Mouse (Mus musculus): ENCODE data around the gene Tgfbr3. TPM values are rescaled to one million over a fixed set of nuclear protein-coding genes. Genes with fewer than 3 reads are reported as not detected.

Tgfbr3 gene
- polyA plus RNA-seq, 1 experiment from 2014 or later, result 14.9 TPM

GRCm38 (mm10) chr5:107192372-107192771 lies 97.1 kb downstream of the Tgfbr3 start:
- no peak overlapping the region for H3K4me2 ChIP-seq (ENCODE audit: low read depth, low read length)
- no peak overlapping the region for H3K4me3 ChIP-seq (ENCODE audit: low read length)
- ATAC-seq, result no peak
- WGBS, result 80% methylated on average over 7 of the region's 7 CpGs
- H3K27ac ChIP-seq (ENCODE audit: low read length), result no peak overlapping the region
- H3K4me1 ChIP-seq (ENCODE audit: control insufficient read depth, insufficient read depth, low read length), result peaks cover 11% of the 10 kb centered on the region
- no peaks in the 10 kb centered on the region for H3K9me3 ChIP-seq (ENCODE audit: control insufficient read depth, low read length)
- no peaks in the 10 kb centered on the region for H3K36me3 ChIP-seq (ENCODE audit: control insufficient read depth, insufficient read depth, low read length)
- no peaks in the 10 kb centered on the region for H3K27me3 ChIP-seq (replicated peaks; ENCODE audit: control insufficient read depth, insufficient read depth, low read length)
- no peak overlapping the region for H3K9ac ChIP-seq (ENCODE audit: low read depth, low read length)

DNA sequence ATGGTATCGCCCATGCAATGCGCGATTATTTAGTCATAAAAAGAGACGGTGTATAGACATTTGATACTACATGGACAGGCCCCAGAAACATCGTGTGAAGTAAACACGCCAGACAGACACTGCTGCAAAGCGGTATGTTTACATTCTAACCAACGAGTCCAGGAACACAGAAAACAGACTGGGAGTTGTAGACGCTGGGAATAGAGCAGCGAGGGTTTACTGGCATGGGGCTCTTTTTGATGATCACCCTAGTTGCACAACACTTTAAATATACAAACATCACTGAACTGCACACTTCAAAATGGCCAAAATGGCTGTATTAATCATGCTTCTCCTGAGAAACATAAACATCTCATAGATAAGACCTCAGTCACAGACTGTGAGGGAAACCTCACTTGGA lies 100.9 kb downstream of the Tgfbr3 start:
- Histone ChIP-seq H3K4me1 (ENCODE audit: control insufficient read depth, insufficient read depth, low read length) (peaks cover 6% of the 10 kb centered on the region), H3K4me3 (ENCODE audit: low read length) (no peak overlapping the region), H3K27me3 (replicated peaks; ENCODE audit: control insufficient read depth, insufficient read depth, low read length) (no peaks in the 10 kb centered on the region), H3K36me3 (ENCODE audit: control insufficient read depth, insufficient read depth, low read length) (no peaks in the 10 kb centered on the region), H3K27ac (ENCODE audit: low read length) (no peak overlapping the region), H3K4me2 (ENCODE audit: low read depth, low read length) (no peak overlapping the region), H3K9me3 (ENCODE audit: control insufficient read depth, low read length) (no peaks in the 10 kb centered on the region), H3K9ac (ENCODE audit: low read depth, low read length) (no peak overlapping the region)
- peak; percentile 36; the same call in 1 of the 2 replicates for ATAC-seq
- 41% methylated on average over 10 of the region's 10 CpGs for WGBS

DNA sequence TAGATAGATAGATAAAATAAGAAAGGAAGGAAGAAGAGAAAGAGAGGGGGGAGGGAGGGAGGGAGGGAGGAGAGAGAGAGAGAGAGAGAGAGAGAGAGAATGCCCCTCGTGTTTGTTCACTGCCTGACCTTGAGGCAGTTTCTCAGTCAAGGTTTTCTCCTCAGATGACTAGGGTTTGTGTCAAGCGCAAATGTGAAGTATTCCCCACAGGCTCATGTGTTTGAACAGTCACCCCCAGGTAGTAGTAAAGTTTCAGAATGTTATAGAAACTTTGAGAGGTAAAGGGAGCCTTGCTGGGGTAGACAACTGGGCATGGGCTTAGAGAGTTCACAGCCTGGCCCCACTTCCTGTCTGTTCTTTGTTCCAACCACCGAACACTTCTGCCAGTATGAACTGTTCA lies 103.2 kb downstream of the Tgfbr3 start:
- 80% methylated on average over 3 of the region's 3 CpGs for WGBS
- Histone ChIP-seq H3K9ac (ENCODE audit: low read depth, low read length) (no peak overlapping the region), H3K36me3 (ENCODE audit: control insufficient read depth, insufficient read depth, low read length) (no peaks in the 10 kb centered on the region), H3K4me2 (ENCODE audit: low read depth, low read length) (no peak overlapping the region), H3K27me3 (replicated peaks; ENCODE audit: control insufficient read depth, insufficient read depth, low read length) (no peaks in the 10 kb centered on the region), H3K4me3 (ENCODE audit: low read length) (no peak overlapping the region), H3K4me1 (ENCODE audit: control insufficient read depth, insufficient read depth, low read length) (peaks cover 8% of the 10 kb centered on the region), H3K9me3 (ENCODE audit: control insufficient read depth, low read length) (no peaks in the 10 kb centered on the region), H3K27ac (ENCODE audit: low read length) (no peak overlapping the region)
- ATAC-seq, result no peak

DNA sequence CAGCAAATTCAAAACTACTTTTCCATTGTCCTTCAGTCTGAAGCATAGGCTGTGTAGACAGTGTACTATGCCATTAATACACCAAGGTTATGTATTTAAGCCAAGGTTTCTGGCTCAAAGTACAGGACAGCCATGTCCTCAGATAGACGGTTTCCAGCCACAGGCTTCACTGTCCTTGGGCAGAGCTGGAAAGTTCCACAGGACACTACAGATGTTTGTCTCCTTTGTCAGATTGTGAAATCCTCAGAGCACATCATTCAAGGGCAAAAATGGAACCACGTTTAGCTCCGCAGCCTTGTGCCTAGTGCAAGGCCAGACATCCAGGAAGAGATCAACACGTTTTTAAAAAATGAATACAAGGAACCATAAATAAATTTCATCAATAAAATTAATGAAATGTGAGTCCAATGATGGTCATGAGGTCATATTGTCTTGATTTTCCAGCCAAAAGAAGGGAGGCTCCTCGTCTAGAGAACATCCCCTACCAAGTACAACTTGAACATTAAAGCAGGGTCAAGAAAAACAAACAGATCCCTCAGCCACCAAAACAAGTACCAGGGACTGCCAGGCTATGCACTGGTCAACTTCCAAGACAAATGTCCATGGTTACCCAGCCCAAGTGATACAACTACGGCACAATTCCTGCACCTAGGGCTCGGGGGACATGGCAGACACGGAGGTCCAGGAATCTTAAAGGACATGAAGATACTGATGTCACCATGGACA lies 105.1 kb downstream of the Tgfbr3 start:
- 71% methylated on average over 8 of the region's 8 CpGs for WGBS
- no peak overlapping the region for H3K9ac ChIP-seq (ENCODE audit: low read depth, low read length)
- H3K9me3 ChIP-seq (ENCODE audit: control insufficient read depth, low read length), result no peaks in the 10 kb centered on the region
- no peaks in the 10 kb centered on the region for H3K27me3 ChIP-seq (replicated peaks; ENCODE audit: control insufficient read depth, insufficient read depth, low read length)
- H3K36me3 ChIP-seq (ENCODE audit: control insufficient read depth, insufficient read depth, low read length), result no peaks in the 10 kb centered on the region
- peaks cover 8% of the 10 kb centered on the region for H3K4me1 ChIP-seq (ENCODE audit: control insufficient read depth, insufficient read depth, low read length)
- no peak overlapping the region for H3K4me2 ChIP-seq (ENCODE audit: low read depth, low read length)
- no peak overlapping the region for H3K4me3 ChIP-seq (ENCODE audit: low read length)
- no peak overlapping the region for H3K27ac ChIP-seq (ENCODE audit: low read length)
- ATAC-seq, result no peak

- Histone ChIP-seq H3K4me1 (ENCODE audit: control insufficient read depth, insufficient read depth, low read length) (peaks cover 9% of the 10 kb centered on the region), H3K27me3 (replicated peaks; ENCODE audit: control insufficient read depth, insufficient read depth, low read length) (no peaks in the 10 kb centered on the region), H3K9me3 (ENCODE audit: control insufficient read depth, low read length) (no peaks in the 10 kb centered on the region), H3K27ac (ENCODE audit: low read length) (no peak overlapping the region), H3K9ac (ENCODE audit: low read depth, low read length) (no peak overlapping the region), H3K4me2 (ENCODE audit: low read depth, low read length) (no peak overlapping the region), H3K4me3 (ENCODE audit: low read length) (no peak overlapping the region), H3K36me3 (ENCODE audit: control insufficient read depth, insufficient read depth, low read length) (no peaks in the 10 kb centered on the region)
- ATAC-seq, result no peak
- WGBS, result 58% methylated on average over 6 of the region's 6 CpGs
These were observed 105.9 kb downstream of the Tgfbr3 start for GRCm38 (mm10) chr5:107183537-107183936.

- Histone ChIP-seq H3K4me1 (ENCODE audit: control insufficient read depth, insufficient read depth, low read length) (peaks cover 13% of the 10 kb centered on the region), H3K9ac (ENCODE audit: low read depth, low read length) (no peak overlapping the region), H3K27ac (ENCODE audit: low read length) (no peak overlapping the region), H3K9me3 (ENCODE audit: control insufficient read depth, low read length) (no peaks in the 10 kb centered on the region), H3K36me3 (ENCODE audit: control insufficient read depth, insufficient read depth, low read length) (no peaks in the 10 kb centered on the region), H3K27me3 (replicated peaks; ENCODE audit: control insufficient read depth, insufficient read depth, low read length) (no peaks in the 10 kb centered on the region), H3K4me2 (ENCODE audit: low read depth, low read length) (no peak overlapping the region), H3K4me3 (ENCODE audit: low read length) (no peak overlapping the region)
- 94% methylated on average over 7 of the region's 7 CpGs for WGBS
- no peak for ATAC-seq
These were observed 106.7 kb downstream of the Tgfbr3 start for GRCm38 (mm10) chr5:107182721-107183120.

DNA sequence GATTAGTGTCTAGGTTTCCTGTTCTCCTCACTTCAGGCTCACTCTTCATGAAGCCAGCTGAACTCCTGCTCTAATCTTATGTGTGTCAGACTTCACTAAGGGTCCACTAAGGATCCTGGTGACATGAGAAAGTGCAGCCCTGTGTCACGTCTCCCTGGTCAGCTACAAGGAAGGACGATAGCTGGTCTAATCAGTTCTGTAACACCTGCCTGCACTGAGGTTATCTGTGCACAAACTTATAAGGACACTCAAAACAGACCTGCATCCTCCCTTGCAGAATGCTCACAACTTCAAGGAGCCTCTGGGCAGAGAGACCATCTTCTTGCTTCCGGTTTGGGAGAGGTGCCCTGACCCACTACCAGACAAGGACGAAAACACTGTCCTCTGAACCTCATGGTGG lies 107.6 kb downstream of the Tgfbr3 start:
- no peaks in the 10 kb centered on the region for H3K9me3 ChIP-seq (ENCODE audit: control insufficient read depth, low read length)
- no peaks in the 10 kb centered on the region for H3K36me3 ChIP-seq (ENCODE audit: control insufficient read depth, insufficient read depth, low read length)
- no peak for ATAC-seq
- no peak overlapping the region for H3K4me3 ChIP-seq (ENCODE audit: low read length)
- H3K9ac ChIP-seq (ENCODE audit: low read depth, low read length), result no peak overlapping the region
- 82% methylated on average over 4 of the region's 4 CpGs for WGBS
- peaks cover 19% of the 10 kb centered on the region for H3K4me1 ChIP-seq (ENCODE audit: control insufficient read depth, insufficient read depth, low read length)
- H3K27me3 ChIP-seq (replicated peaks; ENCODE audit: control insufficient read depth, insufficient read depth, low read length), result no peaks in the 10 kb centered on the region
- H3K27ac ChIP-seq (ENCODE audit: low read length), result no peak overlapping the region
- H3K4me2 ChIP-seq (ENCODE audit: low read depth, low read length), result no peak overlapping the region

DNA sequence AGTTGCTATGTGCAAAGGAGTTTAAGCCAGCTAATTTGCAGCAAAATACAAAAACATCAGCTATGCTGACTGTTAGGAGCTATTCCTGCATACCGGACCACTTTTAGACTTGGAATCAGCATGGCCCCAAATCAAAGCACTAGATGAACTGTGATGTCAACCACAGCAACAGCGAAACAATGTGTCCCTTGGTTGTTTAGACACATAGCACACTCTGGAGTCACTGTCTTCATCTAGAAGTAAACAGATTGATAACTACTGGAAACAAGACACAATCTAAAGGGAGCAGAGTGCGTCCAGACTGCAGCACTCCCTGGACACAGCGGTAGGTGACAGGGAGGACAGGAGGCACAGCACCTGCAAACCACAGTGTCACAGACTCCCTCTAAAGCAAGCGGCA lies 110.2 kb downstream of the Tgfbr3 start:
- 74% methylated on average over 5 of the region's 5 CpGs for WGBS

GRCm38 (mm10) chr5:107177791-107178190 lies 111.6 kb downstream of the Tgfbr3 start:
- H3K27me3 ChIP-seq (replicated peaks; ENCODE audit: control insufficient read depth, insufficient read depth, low read length), result no peaks in the 10 kb centered on the region
- no peak overlapping the region for H3K4me3 ChIP-seq (ENCODE audit: low read length)
- no peaks in the 10 kb centered on the region for H3K9me3 ChIP-seq (ENCODE audit: control insufficient read depth, low read length)
- H3K36me3 ChIP-seq (ENCODE audit: control insufficient read depth, insufficient read depth, low read length), result no peaks in the 10 kb centered on the region
- peaks cover 11% of the 10 kb centered on the region; the same call in 1 of the 2 replicates for H3K4me1 ChIP-seq (ENCODE audit: control insufficient read depth, insufficient read depth, low read length)
- ATAC-seq, result no peak
- H3K9ac ChIP-seq (ENCODE audit: low read depth, low read length), result no peak overlapping the region
- no peak overlapping the region for H3K4me2 ChIP-seq (ENCODE audit: low read depth, low read length)
- 47% methylated on average over 6 of the region's 6 CpGs for WGBS
- peak overlapping the region; percentile 55 for H3K27ac ChIP-seq (ENCODE audit: low read length)

More for the DNA sequence above, 110.2 kb downstream of the Tgfbr3 start:
- Histone ChIP-seq H3K9me3 (ENCODE audit: control insufficient read depth, low read length) (no peaks in the 10 kb centered on the region), H3K27ac (ENCODE audit: low read length) (no peak overlapping the region), H3K4me3 (ENCODE audit: low read length) (no peak overlapping the region), H3K27me3 (replicated peaks; ENCODE audit: control insufficient read depth, insufficient read depth, low read length) (no peaks in the 10 kb centered on the region), H3K4me2 (ENCODE audit: low read depth, low read length) (no peak overlapping the region), H3K4me1 (ENCODE audit: control insufficient read depth, insufficient read depth, low read length) (peaks cover 19% of the 10 kb centered on the region), H3K9ac (ENCODE audit: low read depth, low read length) (no peak overlapping the region), H3K36me3 (ENCODE audit: control insufficient read depth, insufficient read depth, low read length) (no peaks in the 10 kb centered on the region)
- no peak for ATAC-seq

GRCm38 (mm10) chr5:107177248-107177647 lies 112.2 kb downstream of the Tgfbr3 start:
- no peaks in the 10 kb centered on the region for H3K9me3 ChIP-seq (ENCODE audit: control insufficient read depth, low read length)
- 57% methylated on average over 2 of the region's 2 CpGs for WGBS
- no peak overlapping the region for H3K4me3 ChIP-seq (ENCODE audit: low read length)
- peak overlapping the region; percentile 55 for H3K27ac ChIP-seq (ENCODE audit: low read length)
- no peak overlapping the region for H3K4me2 ChIP-seq (ENCODE audit: low read depth, low read length)
- H3K27me3 ChIP-seq (replicated peaks; ENCODE audit: control insufficient read depth, insufficient read depth, low read length), result no peaks in the 10 kb centered on the region
- H3K36me3 ChIP-seq (ENCODE audit: control insufficient read depth, insufficient read depth, low read length), result no peaks in the 10 kb centered on the region
- peak; percentile 53; the same call in 1 of the 2 replicates for ATAC-seq
- peaks cover 14% of the 10 kb centered on the region; the same call in 1 of the 2 replicates for H3K4me1 ChIP-seq (ENCODE audit: control insufficient read depth, insufficient read depth, low read length)
- H3K9ac ChIP-seq (ENCODE audit: low read depth, low read length), result no peak overlapping the region
